Mouse (Mus musculus) liver, adult 2 months (tissue): ENCODE data around the gene Snx27. TPM values are rescaled to one million over a fixed set of nuclear protein-coding genes. Genes with fewer than 3 reads are reported as not detected.

ENCODE experiments used
- DNase-seq: peaks from one replicate; pipeline ENCODE4 v3.0.0-alpha.2; 2011; ENCODE audit warnings: low read depth, low spot score; ENCODE audit errors: extremely low read depth
- H3K27ac ChIP-seq: fragments of 200-500 bp; replicated peaks from 2 replicates; pipeline ENCODE4 v1.5.1; 2012; ENCODE audit warnings: low read depth, mild to moderate bottlenecking, control low read depth, inconsistent platforms, low read length; ENCODE audit not compliant: insufficient read depth
- H3K27me3 ChIP-seq: fragments of 200-500 bp; 2 replicates; pipeline ENCODE4 v1.6.1; 2012; ENCODE audit warnings: mild to moderate bottlenecking, moderate library complexity, low read length, inconsistent platforms; ENCODE audit not compliant: control insufficient read depth, insufficient read depth
- H3K36me3 ChIP-seq: fragments of 200-500 bp; 2 replicates; pipeline ENCODE4 v1.6.1; 2012; ENCODE audit warnings: low read length, inconsistent platforms; ENCODE audit not compliant: control insufficient read depth, insufficient read depth
- H3K4me1 ChIP-seq: fragments of 200-500 bp; 2 replicates; pipeline ENCODE4 v1.6.1; 2011; ENCODE audit warnings: low read length; ENCODE audit not compliant: control insufficient read depth, insufficient read depth
- H3K4me3 ChIP-seq: fragments of 200-500 bp; 2 replicates; pipeline ENCODE4 v1.5.1; 2011; ENCODE audit warnings: low read depth, mild to moderate bottlenecking, control low read depth, low read length, moderate library complexity; ENCODE audit not compliant: insufficient read depth
- H3K79me2 ChIP-seq: fragments of 200-500 bp; 2 replicates; pipeline ENCODE4 v1.6.1; 2012; ENCODE audit warnings: inconsistent platforms, mild to moderate bottlenecking, low read length, moderate library complexity; ENCODE audit not compliant: control insufficient read depth, insufficient read depth
- H3K9ac ChIP-seq: fragments of 200-500 bp; 2 replicates; pipeline ENCODE4 v1.6.1; 2012; ENCODE audit warnings: low read depth, mild to moderate bottlenecking, control low read depth, inconsistent platforms, low read length
- CTCF ChIP-seq: fragments of 200-500 bp; IDR thresholded peaks from 2 replicates; pipeline ENCODE4 v1.5.1; 2011; ENCODE audit warnings: low read depth, low read length, control low read depth
- POLR2A ChIP-seq: fragments of 200-500 bp; IDR thresholded peaks from 2 replicates; pipeline ENCODE4 v1.6.1; 2011; ENCODE audit warnings: low read length, control low read depth; ENCODE audit not compliant: insufficient read depth; ENCODE audit errors: extremely low read depth
- WGBS: fragments of 180-500 bp; shearing (Covaris S2); methylation state at CpG from one replicate; pipeline ENCODE4 v1.1.7; 2018; 5-methylcytosine and 5-hydroxymethylcytosine counted together
- polyA plus RNA-seq: library from polyadenylated mRNA; depleted of rRNA; stranded (reverse); fragments of >200 nt; gene quantifications from 2 replicates; pipeline ENCODE4 v1.2.3, GENCODE M21; 2012
- total RNA-seq: library from RNA; depleted of rRNA; stranded (reverse); fragments of >200 nt; gene quantifications from 2 replicates; pipeline ENCODE4 v1.2.3, GENCODE M21; 2014

The Snx27 gene
- total and polyA plus RNA-seq, 2 experiments: 4.7 to 9.6 TPM

DNA sequence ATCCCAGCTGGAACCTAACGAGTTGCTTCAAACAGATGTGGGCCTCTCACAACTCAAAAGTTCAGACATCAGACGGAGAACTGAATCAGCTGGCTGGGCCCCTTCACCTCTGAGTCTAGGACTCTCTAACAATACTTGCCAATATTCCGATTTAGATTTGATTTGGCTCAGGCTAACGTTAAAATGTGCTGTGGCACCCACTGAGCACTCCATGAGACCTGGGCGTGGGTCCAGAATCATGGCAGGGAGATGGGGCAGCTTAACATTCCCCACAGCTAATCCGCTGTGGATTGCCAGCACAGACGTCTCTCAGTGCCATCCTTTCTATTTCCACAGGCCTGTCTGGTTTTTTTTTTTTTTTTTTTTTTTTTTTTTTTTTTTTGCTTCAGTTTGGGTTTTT, 96.6 kb downstream of the Snx27 start:
- no peak overlapping the region for H3K27ac ChIP-seq
- no peak for DNase-seq

DNA sequence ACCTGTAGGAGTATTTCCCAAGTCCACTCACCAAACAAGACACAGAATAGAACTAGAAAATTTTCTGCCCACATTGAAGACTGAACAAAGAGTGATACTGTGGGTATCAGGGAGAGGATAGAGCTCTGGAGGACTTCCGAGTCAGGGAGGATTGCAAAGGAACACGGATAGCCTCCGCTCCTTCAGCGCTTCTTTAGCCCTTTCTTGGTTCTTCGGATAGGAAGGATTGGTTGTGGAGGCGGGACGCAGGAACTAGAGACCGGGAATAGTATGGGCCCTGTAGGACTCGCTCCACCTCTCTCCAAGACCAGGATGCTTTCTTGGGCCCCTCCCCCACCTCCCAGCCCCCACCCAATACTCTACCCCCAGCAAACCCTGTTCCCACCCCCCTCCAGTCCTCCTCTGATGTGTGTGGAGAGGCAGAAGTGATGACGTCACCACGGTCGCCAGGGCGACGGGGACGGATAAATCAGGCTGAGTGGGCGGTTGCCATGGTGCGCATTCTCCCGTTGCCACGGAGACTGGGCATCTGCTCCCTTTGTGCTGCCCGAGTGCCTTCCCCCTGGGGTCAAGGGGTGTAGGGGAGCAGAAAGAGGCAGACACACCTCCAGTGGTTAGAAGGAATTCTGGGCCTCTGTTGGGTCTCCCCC, 98.6 kb downstream of the Snx27 start:
- 0 out of 2 replicates have a peak, but pooled peaks cover under 1% of the 10 kb centered on the region for H3K27me3 ChIP-seq
- TF ChIP-seq POLR2A (no peak), CTCF (no peak)
- no peak for DNase-seq
- 44% methylated on average over 20 of the region's 20 CpGs for WGBS
- no peak overlapping the region for H3K9ac ChIP-seq
- no peaks in the 10 kb centered on the region for H3K36me3 ChIP-seq
- H3K4me3 ChIP-seq: no peak overlapping the region
- no peaks in the 10 kb centered on the region for H3K4me1 ChIP-seq
- H3K27ac ChIP-seq: no peak overlapping the region
- H3K79me2 ChIP-seq: no peaks in the 10 kb centered on the region

More for the DNA sequence above, 96.6 kb downstream of the Snx27 start:
- no peaks in the 10 kb centered on the region for H3K4me1 ChIP-seq
- no peak overlapping the region for H3K4me3 ChIP-seq
- no peak for TF ChIP-seq POLR2A
- TF ChIP-seq CTCF: no peak
- H3K9ac ChIP-seq: no peak overlapping the region
- H3K36me3 ChIP-seq: no peaks in the 10 kb centered on the region
- no peaks in the 10 kb centered on the region for H3K79me2 ChIP-seq
- no peaks in the 10 kb centered on the region for H3K27me3 ChIP-seq
- 81% methylated on average over 7 of the region's 7 CpGs for whole genome bisulfite sequencing

GRCm38 (mm10) chr3:94482764-94483385, 99.6 kb downstream of the Snx27 start:
- Histone ChIP-seq H3K4me3 (no peak overlapping the region), H3K9ac (no peak overlapping the region), H3K36me3 (no peaks in the 10 kb centered on the region), H3K27ac (no peak overlapping the region), H3K4me1 (no peaks in the 10 kb centered on the region), H3K79me2 (no peaks in the 10 kb centered on the region), H3K27me3 (peaks cover 7% of the 10 kb centered on the region; the same call in 1 of the 2 replicates)
- TF ChIP-seq POLR2A (no peak), CTCF (no peak)
- DNase-seq: peak; percentile 11
- 78% methylated on average over 17 of the region's 17 CpGs for WGBS

DNA sequence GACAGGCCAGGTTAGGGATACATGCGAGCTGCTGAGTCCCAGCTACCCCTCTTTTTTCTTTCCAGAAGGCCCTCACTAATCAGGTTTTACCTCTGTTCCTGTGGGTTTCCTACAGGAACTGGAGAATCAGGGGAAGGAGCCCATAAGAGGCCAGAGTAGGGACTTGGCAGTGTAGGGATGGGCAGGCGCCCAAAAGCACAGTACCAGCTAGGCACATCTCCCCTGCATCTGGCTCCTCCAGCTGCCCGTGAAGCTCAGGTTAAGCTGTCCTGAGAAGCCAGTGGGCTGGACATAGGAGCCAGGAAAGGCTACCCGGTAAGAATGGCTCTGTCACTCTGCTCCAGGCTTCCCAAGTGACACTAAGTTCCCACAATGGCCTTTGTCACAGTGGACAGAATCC, 101.1 kb downstream of the Snx27 start:
- Histone ChIP-seq H3K27ac (no peak overlapping the region), H3K9ac (no peak overlapping the region), H3K4me3 (no peak overlapping the region), H3K79me2 (no peaks in the 10 kb centered on the region), H3K27me3 (peaks cover 7% of the 10 kb centered on the region; the same call in 1 of the 2 replicates), H3K36me3 (no peaks in the 10 kb centered on the region), H3K4me1 (no peaks in the 10 kb centered on the region)
- no peak for DNase-seq
- 69% methylated on average over 4 of the region's 4 CpGs for WGBS
- TF ChIP-seq CTCF (no peak), POLR2A (no peak)

DNA sequence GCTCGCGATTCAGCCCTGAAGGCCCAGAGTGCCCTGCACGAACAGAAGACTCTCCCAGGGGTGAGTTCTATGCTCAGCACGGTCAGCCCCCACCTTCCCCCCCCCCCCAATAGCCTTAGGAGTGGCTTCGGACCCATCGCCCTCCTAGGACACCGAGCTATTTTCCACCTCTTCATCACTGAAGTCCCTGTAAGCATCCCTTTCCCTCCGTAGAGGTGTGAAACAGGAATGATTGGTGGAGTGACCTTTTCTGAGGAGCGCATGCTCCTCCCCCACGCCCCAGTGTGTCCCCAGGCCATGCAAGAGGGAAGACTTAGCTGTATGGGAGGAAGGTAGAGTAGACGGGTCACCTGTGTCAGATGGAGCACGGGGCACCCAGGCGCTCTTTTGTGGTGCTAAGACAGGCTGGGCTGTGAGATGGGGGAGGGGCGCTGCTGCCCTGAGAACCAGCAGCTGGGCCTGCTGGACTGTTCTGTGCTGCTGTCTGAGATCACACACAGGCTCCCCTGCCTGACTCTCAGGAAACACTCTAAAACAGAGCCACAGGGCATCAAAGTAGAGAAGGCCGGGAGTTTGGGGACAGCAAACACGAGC, 102.1 kb downstream of the Snx27 start, which contains the start of gene Riiad1:
Gene Riiad1, minus strand, starts transcription at position 51 of the 594 bp plus-strand sequence.
- Histone ChIP-seq H3K4me3 (no peak within 1 kb of the TSS), H3K4me1 (no peaks in the 10 kb centered on the region), H3K27ac (no peak within 1 kb of the TSS), H3K36me3 (no peaks in the 10 kb centered on the region), H3K9ac (no peak within 1 kb of the TSS), H3K79me2 (no peaks in the 10 kb centered on the region), H3K27me3 (peaks cover 7% of the 10 kb centered on the region; the same call in 1 of the 2 replicates)
- no peak for DNase-seq
- 17% methylated on average over 16 of the region's 16 CpGs for WGBS
- TF ChIP-seq CTCF (no peak), POLR2A (no peak)
